Mouse (Mus musculus): ENCODE data around the gene Prg2. TPM values are rescaled to one million over a fixed set of nuclear protein-coding genes. Genes with fewer than 3 reads are reported as not detected.
A peak's percentile ranks its signal among the peaks of the same experiment; 100 is the strongest.

Gene Prg2
- total RNA-seq (2014; rRNA removed) (not detected in 2 replicates), polyA plus RNA-seq (2015; fragmentation: Nextera tagmentation; extraction: Ambion mirVana) (not detected in 2 replicates)

- H3K4me2 ChIP-seq (ENCODE audit: low read depth, low read length): no peak within 1 kb of the TSS
- ATAC-seq: no peak; the same call in 1 of the 2 replicates
- 54% methylated on average over 1 of the region's 1 CpGs for WGBS
Measured at GRCm38 (mm10) chr2:84980188-84980587, at the start of gene Prg2. TSS of gene Prg2 (plus strand) at chr2:84980461.

GRCm38 (mm10) chr2:84933992-84934648 lies 46.1 kb upstream of the Prg2 start:
- Histone ChIP-seq H3K4me1 (ENCODE audit: insufficient read depth, low read length) (peaks cover 5% of the 10 kb centered on the region; the same call in 1 of the 2 replicates), H3K9ac (replicated peaks; ENCODE audit: low read length) (no peak overlapping the region), H3K27ac (no peak overlapping the region), H3K36me3 (ENCODE audit: insufficient read depth, low read length) (no peaks in the 10 kb centered on the region), H3K4me2 (ENCODE audit: low read depth, low read length) (no peak overlapping the region), H3K4me3 (ENCODE audit: low read length) (no peak overlapping the region), H3K27me3 (ENCODE audit: insufficient read depth, low read length) (no peaks in the 10 kb centered on the region), H3K9me3 (ENCODE audit: low read length) (no peaks in the 10 kb centered on the region)
- ATAC-seq (no peak), DNase-seq (ENCODE audit: low spot score) (no peak)
- TF ChIP-seq CTCF (IDR thresholded peaks at IDR 0.05; ENCODE audit: low read depth): no peak
- 72% methylated on average over 8 of the region's 8 CpGs for WGBS

More at GRCm38 (mm10) chr2:84980188-84980587, at the start of gene Prg2:
- Histone ChIP-seq H3K36me3 (ENCODE audit: insufficient read depth, low read length) (no peaks in the 10 kb centered on the region), H3K27ac (no peak within 1 kb of the TSS), H3K9ac (replicated peaks; ENCODE audit: low read length) (no peak within 1 kb of the TSS), H3K9me3 (ENCODE audit: low read length) (no peaks in the 10 kb centered on the region), H3K4me1 (ENCODE audit: insufficient read depth, low read length) (no peaks in the 10 kb centered on the region), H3K4me3 (ENCODE audit: low read length) (no peak within 1 kb of the TSS), H3K27me3 (ENCODE audit: insufficient read depth, low read length) (no peaks in the 10 kb centered on the region)
- DNase-seq (ENCODE audit: low spot score): no peak
- no peak for TF ChIP-seq CTCF (IDR thresholded peaks at IDR 0.05; ENCODE audit: low read depth)

GRCm38 (mm10) chr2:84934649-84935007 lies 45.6 kb upstream of the Prg2 start:
- Histone ChIP-seq H3K27me3 (ENCODE audit: insufficient read depth, low read length) (no peaks in the 10 kb centered on the region), H3K27ac (no peak overlapping the region), H3K36me3 (ENCODE audit: insufficient read depth, low read length) (no peaks in the 10 kb centered on the region), H3K4me1 (ENCODE audit: insufficient read depth, low read length) (peaks cover 5% of the 10 kb centered on the region; the same call in 1 of the 2 replicates), H3K4me2 (ENCODE audit: low read depth, low read length) (no peak overlapping the region), H3K9ac (replicated peaks; ENCODE audit: low read length) (no peak overlapping the region), H3K9me3 (ENCODE audit: low read length) (no peaks in the 10 kb centered on the region), H3K4me3 (ENCODE audit: low read length) (no peak overlapping the region)
- 51% methylated on average over 4 of the region's 4 CpGs for WGBS
- no peak for TF ChIP-seq CTCF (IDR thresholded peaks at IDR 0.05; ENCODE audit: low read depth)
- DNase-seq (ENCODE audit: low spot score) (no peak), ATAC-seq (no peak)

GRCm38 (mm10) chr2:84935065-84935464 lies 45.2 kb upstream of the Prg2 start:
- Histone ChIP-seq H3K27me3 (ENCODE audit: insufficient read depth, low read length) (no peaks in the 10 kb centered on the region), H3K4me1 (ENCODE audit: insufficient read depth, low read length) (peaks cover 5% of the 10 kb centered on the region; the same call in 1 of the 2 replicates), H3K9ac (replicated peaks; ENCODE audit: low read length) (no peak overlapping the region), H3K4me3 (ENCODE audit: low read length) (no peak overlapping the region), H3K27ac (no peak overlapping the region), H3K36me3 (ENCODE audit: insufficient read depth, low read length) (no peaks in the 10 kb centered on the region), H3K9me3 (ENCODE audit: low read length) (no peaks in the 10 kb centered on the region), H3K4me2 (ENCODE audit: low read depth, low read length) (no peak overlapping the region)
- ATAC-seq (no peak), DNase-seq (ENCODE audit: low spot score) (peak; percentile 6)
- no peak for TF ChIP-seq CTCF (IDR thresholded peaks at IDR 0.05; ENCODE audit: low read depth)
- 63% methylated on average over 5 of the region's 5 CpGs for WGBS

GRCm38 (mm10) chr2:84936474-84937429 lies 43.5 kb upstream of the Prg2 start, which contains the start of gene Slc43a3:
TSS of gene Slc43a3 (plus strand) at chr2:84936579.
- 26% methylated on average over 35 of the region's 38 CpGs for WGBS
- TF ChIP-seq CTCF (IDR thresholded peaks at IDR 0.05; ENCODE audit: low read depth): no peak
- Histone ChIP-seq H3K9ac (replicated peaks; ENCODE audit: low read length) (0 out of 2 replicates have a peak within 1 kb of the TSS, but pooled peaks have one; percentile 3), H3K4me2 (ENCODE audit: low read depth, low read length) (peak within 1 kb of the TSS; percentile 52), H3K36me3 (ENCODE audit: insufficient read depth, low read length) (no peaks in the 10 kb centered on the region), H3K4me3 (ENCODE audit: low read length) (peak within 1 kb of the TSS; percentile 29), H3K9me3 (ENCODE audit: low read length) (no peaks in the 10 kb centered on the region), H3K27me3 (ENCODE audit: insufficient read depth, low read length) (no peaks in the 10 kb centered on the region), H3K27ac (no peak within 1 kb of the TSS), H3K4me1 (ENCODE audit: insufficient read depth, low read length) (peaks cover 5% of the 10 kb centered on the region; the same call in 1 of the 2 replicates)
- ATAC-seq (peak; percentile 91), DNase-seq (ENCODE audit: low spot score) (peak; percentile 14)

- H3K4me1 ChIP-seq (ENCODE audit: insufficient read depth, low read length): peaks cover 5% of the 10 kb centered on the region; the same call in 1 of the 2 replicates
- ATAC-seq: no peak
- WGBS: 57% methylated on average over 3 of the region's 3 CpGs
Measured at GRCm38 (mm10) chr2:84937491-84938150, 42.6 kb upstream of the Prg2 start.

More at GRCm38 (mm10) chr2:84937491-84938150, 42.6 kb upstream of the Prg2 start:
- Histone ChIP-seq H3K4me3 (ENCODE audit: low read length) (no peak overlapping the region), H3K4me2 (ENCODE audit: low read depth, low read length) (peak overlapping the region; percentile 52), H3K9ac (replicated peaks; ENCODE audit: low read length) (no peak overlapping the region), H3K27ac (no peak overlapping the region), H3K9me3 (ENCODE audit: low read length) (no peaks in the 10 kb centered on the region), H3K36me3 (ENCODE audit: insufficient read depth, low read length) (no peaks in the 10 kb centered on the region), H3K27me3 (ENCODE audit: insufficient read depth, low read length) (no peaks in the 10 kb centered on the region)
- no peak for TF ChIP-seq CTCF (IDR thresholded peaks at IDR 0.05; ENCODE audit: low read depth)
- no peak for DNase-seq (ENCODE audit: low spot score)
